Mouse (Mus musculus) liver, adult 2 months (tissue): ENCODE measurements around the gene Ndufv2.

Source experiments
- CTCF ChIP-seq: fragments of 200-500 bp; IDR thresholded peaks from 2 replicates; pipeline ENCODE4 v1.5.1; 2011; ENCODE audit warnings: low read depth, low read length, control low read depth
- POLR2A ChIP-seq: fragments of 200-500 bp; IDR thresholded peaks from 2 replicates; pipeline ENCODE4 v1.6.1; 2011; ENCODE audit warnings: low read length, control low read depth; ENCODE audit not compliant: insufficient read depth; ENCODE audit errors: extremely low read depth

- TF ChIP-seq POLR2A, result no peak
- no peak for TF ChIP-seq CTCF
Measured at GRCm38 (mm10) chr17:66085038-66085437, 16.3 kb downstream of the Ndufv2 start.
